Mouse (Mus musculus): Measurements from ENCODE around the gene Adad2. TPM values are rescaled to one million over a fixed set of nuclear protein-coding genes. Genes with fewer than 3 reads are reported as not detected.
A peak's percentile ranks its signal among the peaks of the same experiment; 100 is the strongest.

The Adad2 gene
- total RNA-seq, 2 experiments from 2014 or later = not detected

GRCm38 (mm10) chr8:119637381-119637780 lies 24.8 kb downstream of the Adad2 start:
- no peak for ATAC-seq (replicated peaks; ENCODE audit: poor library complexity)

GRCm38 (mm10) chr8:119638261-119638660 lies 25.7 kb downstream of the Adad2 start:
- no peak for ATAC-seq (replicated peaks; ENCODE audit: poor library complexity)

GRCm38 (mm10) chr8:119639798-119640197 lies 27.3 kb downstream of the Adad2 start:
- ATAC-seq (replicated peaks; ENCODE audit: poor library complexity) = no peak

DNA sequence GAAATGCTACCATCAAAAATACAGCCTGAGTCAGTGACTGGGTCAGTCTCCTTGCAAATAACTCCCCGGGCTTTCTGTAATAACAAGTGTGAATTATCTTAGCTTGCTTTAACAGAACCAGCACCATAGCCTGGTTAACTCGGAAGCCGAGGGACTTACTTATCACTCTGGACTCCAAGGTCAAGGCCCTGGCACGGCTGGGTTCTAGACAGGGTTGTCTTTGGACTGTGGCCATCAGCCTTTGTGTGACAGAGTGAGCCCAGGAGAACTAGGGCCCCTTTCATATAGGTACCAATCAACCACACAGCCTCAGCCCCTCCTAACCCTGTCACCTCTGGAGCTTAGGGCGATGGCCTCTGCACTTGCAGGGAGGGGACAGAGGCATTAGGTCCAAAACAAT lies 28.5 kb downstream of the Adad2 start:
- no peak for ATAC-seq (replicated peaks; ENCODE audit: poor library complexity)

GRCm38 (mm10) chr8:119642960-119643359 lies 30.4 kb downstream of the Adad2 start:
- ATAC-seq (replicated peaks; ENCODE audit: poor library complexity) = no peak

GRCm38 (mm10) chr8:119644429-119644960 lies 31.9 kb downstream of the Adad2 start:
- ATAC-seq (replicated peaks; ENCODE audit: poor library complexity) = no peak

- no peak for ATAC-seq (replicated peaks; ENCODE audit: poor library complexity)
These were observed 32.5 kb downstream of the Adad2 start for GRCm38 (mm10) chr8:119644981-119645597.

DNA sequence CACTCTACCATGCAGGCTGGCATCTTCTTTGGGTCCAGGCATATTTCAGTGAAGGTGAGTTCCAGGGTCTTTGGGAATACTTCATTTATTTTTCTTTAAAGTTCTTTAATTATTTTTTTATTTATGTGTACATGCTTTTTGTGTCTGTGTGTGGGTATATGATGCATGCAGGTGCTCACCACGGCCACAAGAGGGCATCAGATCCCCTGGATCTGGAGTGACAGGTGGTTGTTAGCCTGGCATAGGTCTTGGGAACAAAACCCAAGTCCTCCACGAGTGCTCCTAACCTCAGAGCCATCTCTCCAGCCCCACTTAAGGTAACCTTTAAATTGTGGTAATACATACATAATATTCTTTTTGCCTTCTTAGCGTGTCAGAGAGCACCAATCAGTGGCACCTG lies 33.6 kb downstream of the Adad2 start:
- no peak for ATAC-seq (replicated peaks; ENCODE audit: poor library complexity)

- no peak for ATAC-seq (replicated peaks; ENCODE audit: poor library complexity)
These were observed 34.3 kb downstream of the Adad2 start for GRCm38 (mm10) chr8:119646846-119647245.

DNA sequence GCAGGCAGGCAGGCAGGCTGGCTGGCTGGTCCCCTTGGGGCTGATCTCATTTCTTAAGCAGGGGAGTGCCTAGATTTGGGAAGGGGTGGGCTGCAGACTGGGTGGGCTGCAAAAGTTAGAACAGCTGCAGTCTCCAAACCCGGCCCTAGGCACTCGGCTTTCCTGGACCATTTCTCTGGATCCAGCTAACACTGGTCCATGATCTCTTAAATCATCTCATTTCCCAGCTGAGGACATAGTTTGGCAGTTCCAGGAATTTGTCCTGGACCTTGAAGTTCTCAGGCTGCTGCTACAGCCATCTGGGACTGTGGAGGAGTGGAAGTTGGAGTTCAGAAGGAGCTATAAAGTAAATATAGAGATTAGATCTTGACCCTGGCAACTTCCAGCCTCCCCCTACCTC lies 38.8 kb downstream of the Adad2 start:
- no peak for ATAC-seq (replicated peaks; ENCODE audit: poor library complexity)

- ATAC-seq (replicated peaks; ENCODE audit: poor library complexity) = peak; percentile 76
These were observed 44.3 kb downstream of the Adad2 start for GRCm38 (mm10) chr8:119656709-119657464.

- ATAC-seq (replicated peaks; ENCODE audit: poor library complexity) = no peak
These were observed 48.5 kb downstream of the Adad2 start for GRCm38 (mm10) chr8:119661081-119661480.

- no peak for ATAC-seq (replicated peaks; ENCODE audit: poor library complexity)
These were observed 49.3 kb downstream of the Adad2 start for GRCm38 (mm10) chr8:119661892-119662291.

GRCm38 (mm10) chr8:119663440-119663839 lies 50.9 kb downstream of the Adad2 start:
- no peak for ATAC-seq (replicated peaks; ENCODE audit: poor library complexity)

DNA sequence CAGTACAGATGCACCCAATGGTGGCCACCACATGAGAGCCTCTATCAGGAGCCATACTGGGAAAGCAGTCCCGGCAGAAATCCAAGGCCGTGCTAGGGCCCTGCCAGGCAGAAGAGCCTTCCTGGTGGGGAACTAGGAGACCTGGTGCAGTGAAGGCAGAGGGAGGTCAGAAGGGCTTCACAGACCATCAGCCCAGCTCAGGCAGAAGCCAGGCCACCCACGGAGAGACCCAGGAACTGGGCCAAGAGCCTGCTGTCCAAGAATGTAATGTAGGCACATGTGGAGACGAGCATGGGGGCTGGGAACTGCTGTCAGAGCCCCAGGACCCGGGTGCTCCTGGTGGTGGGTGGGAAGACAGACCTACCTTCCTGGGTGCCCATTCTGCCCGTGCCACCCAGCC lies 52.7 kb downstream of the Adad2 start:
- no peak for ATAC-seq (replicated peaks; ENCODE audit: poor library complexity)

Other genes starting within 250 kb of the Adad2 start
- gene Mlycd, start 217.9 kb upstream of the Adad2 start, total RNA-seq (2015) = 6.4 and 7.7 TPM in 2 replicates
- gene Mlycd, start 217.9 kb upstream of the Adad2 start, total RNA-seq (2017) = 6.5 and 7.8 TPM in 2 replicates
- gene Osgin1, start 178.6 kb upstream of the Adad2 start, total RNA-seq (2015) = 0.25 and 1.6 TPM in 2 replicates
- 0.95 and 4.1 TPM in 2 replicates for gene Osgin1, start 178.6 kb upstream of the Adad2 start, total RNA-seq (2017)
- gene Necab2, start 166.0 kb upstream of the Adad2 start, total RNA-seq (2015) = not detected in 2 replicates
- not detected in 2 replicates for gene Necab2, start 166.0 kb upstream of the Adad2 start, total RNA-seq (2017)
- not detected in 2 replicates for gene Slc38a8, start 111.0 kb upstream of the Adad2 start, total RNA-seq (2015)
- not detected in 2 replicates for gene Slc38a8, start 111.0 kb upstream of the Adad2 start, total RNA-seq (2017)
- 36.4 and 40.2 TPM in 2 replicates for gene Mbtps1, start 54.0 kb upstream of the Adad2 start, total RNA-seq (2015)
- 38.7 and 41.3 TPM in 2 replicates for gene Mbtps1, start 54.0 kb upstream of the Adad2 start, total RNA-seq (2017)
- 13.0 and 13.1 TPM in 2 replicates for gene Hsdl1, start 37.6 kb upstream of the Adad2 start, total RNA-seq (2015)
- 42.6 and 52.8 TPM in 2 replicates for gene Hsdl1, start 37.6 kb upstream of the Adad2 start, total RNA-seq (2017)
- 0.07 TPM in 2 replicates for gene Dnaaf1, start 37.5 kb upstream of the Adad2 start, total RNA-seq (2015)
- gene Dnaaf1, start 37.5 kb upstream of the Adad2 start, total RNA-seq (2017) = 0.25 TPM in 1 of 2 replicates, not detected in the other
- 5.5 and 6.2 TPM in 2 replicates for gene Taf1c, start 7.5 kb upstream of the Adad2 start, total RNA-seq (2015)
- gene Taf1c, start 7.5 kb upstream of the Adad2 start, total RNA-seq (2017) = 5.8 and 11.5 TPM in 2 replicates
- gene Kcng4, start 22.9 kb downstream of the Adad2 start, total RNA-seq (2015) = not detected in 2 replicates
- gene Kcng4, start 22.9 kb downstream of the Adad2 start, total RNA-seq (2017) = not detected in 2 replicates
- not detected in 2 replicates for gene Wfdc1, start 53.6 kb downstream of the Adad2 start, total RNA-seq (2015)
- not detected in 2 replicates for gene Wfdc1, start 53.6 kb downstream of the Adad2 start, total RNA-seq (2017)
- gene Atp2c2, start 87.3 kb downstream of the Adad2 start, total RNA-seq (2015) = not detected in 2 replicates
- not detected in 2 replicates for gene Atp2c2, start 87.3 kb downstream of the Adad2 start, total RNA-seq (2017)
- 2.6 TPM in 2 replicates for gene Tldc1, start 165.7 kb downstream of the Adad2 start, total RNA-seq (2015)
- gene Tldc1, start 165.7 kb downstream of the Adad2 start, total RNA-seq (2017) = 3.8 and 4.2 TPM in 2 replicates
- gene Cotl1, start 227.8 kb downstream of the Adad2 start, total RNA-seq (2015) = 88.7 and 123 TPM in 2 replicates
- 101 and 127 TPM in 2 replicates for gene Cotl1, start 227.8 kb downstream of the Adad2 start, total RNA-seq (2017)
- 1.2 and 2.2 TPM in 2 replicates for gene Klhl36, start 249.5 kb downstream of the Adad2 start, total RNA-seq (2015)
- gene Klhl36, start 249.5 kb downstream of the Adad2 start, total RNA-seq (2017) = 3.3 and 8.0 TPM in 2 replicates

Measured in megakaryocyte progenitor cell, adult 5-6 weeks (primary cell).